ENCODE assay signal across 8 mouse cellular contexts in genomic region chr11:74946348-74946747, GRCm38 (mm10). TPM values are rescaled to one million over a fixed set of nuclear protein-coding genes. Genes with fewer than 3 reads are reported as not detected.
A peak's percentile ranks its signal among the peaks of the same experiment; 100 is the strongest.
DNase-seq lines count a peak whose midpoint lies in the region; ATAC-seq and TF ChIP-seq lines count a peak whose summit lies in the region.

No protein-coding gene starts in this region.

- peaks cover 57% of the 10 kb centered on the region for H3K36me3 ChIP-seq in lung, embryonic 14.5 days (ENCODE audit: insufficient read depth)

- H3K9ac ChIP-seq in lung, embryonic 14.5 days, result no peak overlapping the region

- ATAC-seq in lung, embryonic 14.5 days (ENCODE audit: insufficient read depth), result no peak
- peak; percentile 52; the same call in 1 of the 2 replicates for ATAC-seq in megakaryocyte, adult 5-6 weeks (ENCODE audit: poor library complexity, severe bottlenecking)

- H3K27ac ChIP-seq in lung, embryonic 14.5 days (ENCODE audit: low read depth), result no peak overlapping the region

- peak; percentile 71 for TF ChIP-seq CTCF in lung, embryonic 14.5 days (IDR thresholded peaks at IDR 0.05; ENCODE audit: low read depth)

- H3K4me1 ChIP-seq in lung, embryonic 14.5 days (ENCODE audit: insufficient read depth), result no peaks in the 10 kb centered on the region

- peak; percentile 36 for DNase-seq in gastrocnemius, adult 18-20 months (ENCODE audit: low spot score)
- DNase-seq in gastrocnemius, postnatal 25 days, result no peak
- DNase-seq in lung, embryonic 14.5 days, result peak; percentile 89
- DNase-seq in lung, postnatal 4 days, result no peak
- DNase-seq in c-Kit-positive CD71-positive TER-119-negative erythroid progenitor cells, embryonic 14.5 days (ENCODE audit: low read depth), result peak; percentile 40
- DNase-seq in adrenal gland, postnatal 10 days, result no peak
- no peak for DNase-seq in layer of hippocampus, adult 9-11 months

- no peaks in the 10 kb centered on the region for H3K9me3 ChIP-seq in lung, embryonic 14.5 days (ENCODE audit: low read depth, low read length)

- no peak overlapping the region for H3K4me2 ChIP-seq in lung, embryonic 14.5 days

- no peaks in the 10 kb centered on the region for H3K27me3 ChIP-seq in lung, embryonic 14.5 days (ENCODE audit: insufficient read depth, low read length)

- no peak overlapping the region for H3K4me3 ChIP-seq in lung, embryonic 14.5 days (ENCODE audit: low read depth, low read length)

- 68% methylated on average over 3 of the region's 3 CpGs for WGBS in lung, embryonic 14.5 days

RNA-seq across cellular contexts. Expression of gene Srr, which starts 20.6 kb away (rescaled TPM):
- 10 to 100 TPM; 15.6 to 22.8 TPM for total RNA-seq in gastrocnemius, adult 18-20 months (2021)
- 10 to 100 TPM; 20.1 to 21.9 TPM for total RNA-seq in gastrocnemius, postnatal 25 days (2021)
- 22.6 and 23.6 TPM in 2 replicates for polyA plus RNA-seq in lung, embryonic 14.5 days (2014; fragmentation: Nextera tagmentation; extraction: Ambion mirVana)
- 6.1 and 7.7 TPM in 2 replicates for total RNA-seq in megakaryocyte, adult 5-6 weeks (2015)
- 3.3 and 8.5 TPM in 2 replicates for total RNA-seq in megakaryocyte, adult 5-6 weeks (2017)
- total RNA-seq in adrenal gland, postnatal 10 days (2021), result 10 to 100 TPM; 46.4 to 52.7 TPM

RNA-seq across cellular contexts. Expression of gene Smg6, which starts 20.7 kb away (rescaled TPM):
- 10 to 100 TPM; 11.8 to 12.3 TPM for total RNA-seq in gastrocnemius, adult 18-20 months (2021)
- total RNA-seq in gastrocnemius, postnatal 25 days (2021), result 10 to 100 TPM in 1 of 2 experiments, 1 to 10 TPM in 1; 9.4 to 10.1 TPM
- polyA plus RNA-seq in lung, embryonic 14.5 days (2014; fragmentation: Nextera tagmentation; extraction: Ambion mirVana), result 16.4 TPM in 2 replicates
- 13.4 and 15.9 TPM in 2 replicates for total RNA-seq in megakaryocyte, adult 5-6 weeks (2015)
- total RNA-seq in megakaryocyte, adult 5-6 weeks (2017), result 18.3 and 20.5 TPM in 2 replicates
- total RNA-seq in adrenal gland, postnatal 10 days (2021), result 10 to 100 TPM; 20.1 to 27.5 TPM

RNA-seq across cellular contexts. Expression of gene Tsr1, which starts 48.5 kb away (rescaled TPM):
- 10 to 100 TPM; 22.8 to 26.7 TPM for total RNA-seq in gastrocnemius, adult 18-20 months (2021)
- 10 to 100 TPM; 19.0 to 22.7 TPM for total RNA-seq in gastrocnemius, postnatal 25 days (2021)
- 55.1 and 57.5 TPM in 2 replicates for polyA plus RNA-seq in lung, embryonic 14.5 days (2014; fragmentation: Nextera tagmentation; extraction: Ambion mirVana)
- total RNA-seq in megakaryocyte, adult 5-6 weeks (2015), result 7.7 and 9.1 TPM in 2 replicates
- 17.3 and 18.7 TPM in 2 replicates for total RNA-seq in megakaryocyte, adult 5-6 weeks (2017)
- 10 to 100 TPM; 34.6 to 39.2 TPM for total RNA-seq in adrenal gland, postnatal 10 days (2021)

RNA-seq across cellular contexts. Expression of gene Sgsm2, which starts 49.5 kb away (rescaled TPM):
- 1 to 10 TPM; 1.6 to 2.4 TPM for total RNA-seq in gastrocnemius, adult 18-20 months (2021)
- 1 to 10 TPM; 1.4 to 2.0 TPM for total RNA-seq in gastrocnemius, postnatal 25 days (2021)
- polyA plus RNA-seq in lung, embryonic 14.5 days (2014; fragmentation: Nextera tagmentation; extraction: Ambion mirVana), result 4.8 and 5.4 TPM in 2 replicates
- 0.64 and 1.1 TPM in 2 replicates for total RNA-seq in megakaryocyte, adult 5-6 weeks (2015)
- total RNA-seq in megakaryocyte, adult 5-6 weeks (2017), result 1.2 and 1.6 TPM in 2 replicates
- 10 to 100 TPM; 18.3 to 25.3 TPM for total RNA-seq in adrenal gland, postnatal 10 days (2021)

Comparison
In these comparisons a context has a peak if more than half of its experiments do, and no peak if none do; other contexts are left out.
1. DNase-seq: peak in gastrocnemius, adult 18-20 months (single experiment), lung, embryonic 14.5 days (single experiment) and c-Kit-positive CD71-positive TER-119-negative erythroid progenitor cells, embryonic 14.5 days (single experiment); none in gastrocnemius, postnatal 25 days (single experiment), lung, postnatal 4 days (0 of 2), adrenal gland, postnatal 10 days (single experiment) and layer of hippocampus, adult 9-11 months (single experiment).